Mouse (Mus musculus): ENCODE results near the gene Zranb2. TPM values are rescaled to one million over a fixed set of nuclear protein-coding genes. Genes with fewer than 3 reads are reported as not detected.

Zranb2 gene
- polyA plus RNA-seq, 1 experiment from 2014 or later, result 88.5 TPM

GRCm38 (mm10) chr3:157549758-157550600 lies 16.0 kb downstream of the Zranb2 start:
- no peak overlapping the region for H3K27ac ChIP-seq (ENCODE audit: poor library complexity, severe bottlenecking)
- no peak overlapping the region for H3K4me2 ChIP-seq
- H3K27me3 ChIP-seq (replicated peaks), result no peaks in the 10 kb centered on the region
- no peak overlapping the region for H3K9ac ChIP-seq
- H3K9me3 ChIP-seq (replicated peaks), result no peaks in the 10 kb centered on the region
- ATAC-seq (ENCODE audit: insufficient number of reproducible peaks, low FRiP score), result no peak
- H3K4me3 ChIP-seq, result no peak overlapping the region
- no peaks in the 10 kb centered on the region for H3K4me1 ChIP-seq (replicated peaks)
- 96% methylated on average over 3 of the region's 3 CpGs for WGBS
- peaks cover 33% of the 10 kb centered on the region for H3K36me3 ChIP-seq

GRCm38 (mm10) chr3:157565196-157565595 lies 31.2 kb downstream of the Zranb2 start:
- Histone ChIP-seq H3K27me3 (replicated peaks) (peaks cover 47% of the 10 kb centered on the region), H3K9me3 (replicated peaks) (no peaks in the 10 kb centered on the region), H3K4me3 (no peak overlapping the region), H3K36me3 (no peaks in the 10 kb centered on the region), H3K9ac (no peak overlapping the region), H3K4me2 (no peak overlapping the region), H3K27ac (ENCODE audit: poor library complexity, severe bottlenecking) (no peak overlapping the region), H3K4me1 (replicated peaks) (peaks cover 14% of the 10 kb centered on the region)
- ATAC-seq (ENCODE audit: insufficient number of reproducible peaks, low FRiP score), result no peak
- WGBS, result 4% methylated on average over 2 of the region's 2 CpGs

GRCm38 (mm10) chr3:157566725-157567565 lies 33.0 kb downstream of the Zranb2 start, which contains the start of gene Ptger3:
TSS of gene Ptger3 (plus strand) at chr3:157566892.
- ATAC-seq (ENCODE audit: insufficient number of reproducible peaks, low FRiP score), result peak; percentile 60
- H3K9me3 ChIP-seq (replicated peaks), result no peaks in the 10 kb centered on the region
- peak within 1 kb of the TSS; percentile 87 for H3K4me2 ChIP-seq
- H3K36me3 ChIP-seq, result no peaks in the 10 kb centered on the region
- peak within 1 kb of the TSS; percentile 57 for H3K9ac ChIP-seq
- WGBS, result 2% methylated on average over 84 of the region's 84 CpGs
- H3K27ac ChIP-seq (ENCODE audit: poor library complexity, severe bottlenecking), result no peak within 1 kb of the TSS
- H3K4me1 ChIP-seq (replicated peaks), result peaks cover 14% of the 10 kb centered on the region
- peak within 1 kb of the TSS; percentile 50 for H3K4me3 ChIP-seq
- peaks cover 52% of the 10 kb centered on the region for H3K27me3 ChIP-seq (replicated peaks)

GRCm38 (mm10) chr3:157567566-157568132 lies 33.7 kb downstream of the Zranb2 start:
- Histone ChIP-seq H3K4me2 (peak overlapping the region; percentile 87), H3K36me3 (no peaks in the 10 kb centered on the region), H3K4me1 (replicated peaks) (peaks cover 14% of the 10 kb centered on the region), H3K27me3 (replicated peaks) (peaks cover 52% of the 10 kb centered on the region), H3K4me3 (peak overlapping the region; percentile 50), H3K9ac (peak overlapping the region; percentile 57; the same call in 1 of the 2 replicates), H3K9me3 (replicated peaks) (no peaks in the 10 kb centered on the region), H3K27ac (ENCODE audit: poor library complexity, severe bottlenecking) (no peak overlapping the region)
- no peak; the same call in 1 of the 2 replicates for ATAC-seq (ENCODE audit: insufficient number of reproducible peaks, low FRiP score)
- 3% methylated on average over 34 of the region's 34 CpGs for WGBS

GRCm38 (mm10) chr3:157572011-157572410 lies 38.1 kb downstream of the Zranb2 start:
- Histone ChIP-seq H3K36me3 (no peaks in the 10 kb centered on the region), H3K9me3 (replicated peaks) (no peaks in the 10 kb centered on the region), H3K4me2 (no peak overlapping the region), H3K9ac (no peak overlapping the region), H3K4me3 (no peak overlapping the region), H3K27ac (ENCODE audit: poor library complexity, severe bottlenecking) (no peak overlapping the region), H3K27me3 (replicated peaks) (peaks cover 35% of the 10 kb centered on the region), H3K4me1 (replicated peaks) (peaks cover 8% of the 10 kb centered on the region)
- ATAC-seq (ENCODE audit: insufficient number of reproducible peaks, low FRiP score), result no peak
- WGBS, result 74% methylated on average over 6 of the region's 6 CpGs

- 56% methylated on average over 9 of the region's 9 CpGs for WGBS
- Histone ChIP-seq H3K9me3 (replicated peaks) (no peaks in the 10 kb centered on the region), H3K36me3 (no peaks in the 10 kb centered on the region), H3K4me2 (no peak overlapping the region), H3K4me1 (replicated peaks) (peaks cover 9% of the 10 kb centered on the region), H3K27me3 (replicated peaks) (peaks cover under 1% of the 10 kb centered on the region; the same call in 1 of the 2 replicates), H3K27ac (ENCODE audit: poor library complexity, severe bottlenecking) (no peak overlapping the region), H3K4me3 (no peak overlapping the region), H3K9ac (no peak overlapping the region)
- ATAC-seq (ENCODE audit: insufficient number of reproducible peaks, low FRiP score), result no peak
These were observed 41.7 kb downstream of the Zranb2 start for GRCm38 (mm10) chr3:157575441-157576342.

- Histone ChIP-seq H3K27me3 (replicated peaks) (no peaks in the 10 kb centered on the region; the same call in 1 of the 2 replicates), H3K4me2 (no peak overlapping the region), H3K9me3 (replicated peaks) (no peaks in the 10 kb centered on the region), H3K4me3 (no peak overlapping the region), H3K36me3 (no peaks in the 10 kb centered on the region), H3K4me1 (replicated peaks) (peaks cover 9% of the 10 kb centered on the region), H3K27ac (ENCODE audit: poor library complexity, severe bottlenecking) (no peak overlapping the region), H3K9ac (no peak overlapping the region)
- no peak for ATAC-seq (ENCODE audit: insufficient number of reproducible peaks, low FRiP score)
- WGBS, result 78% methylated on average over 1 of the region's 1 CpGs
These were observed 42.4 kb downstream of the Zranb2 start for GRCm38 (mm10) chr3:157576343-157576722.

GRCm38 (mm10) chr3:157576862-157577261 lies 42.9 kb downstream of the Zranb2 start:
- Histone ChIP-seq H3K4me1 (replicated peaks) (peaks cover 9% of the 10 kb centered on the region), H3K27ac (ENCODE audit: poor library complexity, severe bottlenecking) (no peak overlapping the region), H3K36me3 (no peaks in the 10 kb centered on the region), H3K9ac (no peak overlapping the region), H3K27me3 (replicated peaks) (no peaks in the 10 kb centered on the region; the same call in 1 of the 2 replicates), H3K4me2 (no peak overlapping the region), H3K4me3 (no peak overlapping the region), H3K9me3 (replicated peaks) (no peaks in the 10 kb centered on the region)
- ATAC-seq (ENCODE audit: insufficient number of reproducible peaks, low FRiP score), result no peak
- WGBS, result 60% methylated on average over 1 of the region's 1 CpGs

GRCm38 (mm10) chr3:157578469-157579170 lies 44.7 kb downstream of the Zranb2 start:
- WGBS, result 66% methylated on average over 5 of the region's 5 CpGs
- no peak overlapping the region for H3K4me3 ChIP-seq
- no peaks in the 10 kb centered on the region for H3K27me3 ChIP-seq (replicated peaks)
- no peaks in the 10 kb centered on the region for H3K9me3 ChIP-seq (replicated peaks)
- no peak overlapping the region for H3K9ac ChIP-seq
- H3K27ac ChIP-seq (ENCODE audit: poor library complexity, severe bottlenecking), result no peak overlapping the region
- no peak for ATAC-seq (ENCODE audit: insufficient number of reproducible peaks, low FRiP score)
- H3K4me1 ChIP-seq (replicated peaks), result peaks cover 9% of the 10 kb centered on the region
- H3K4me2 ChIP-seq, result no peak overlapping the region
- no peaks in the 10 kb centered on the region for H3K36me3 ChIP-seq

GRCm38 (mm10) chr3:157579376-157579775 lies 45.4 kb downstream of the Zranb2 start:
- 34% methylated on average over 2 of the region's 2 CpGs for whole genome bisulfite sequencing

More at GRCm38 (mm10) chr3:157579376-157579775, 45.4 kb downstream of the Zranb2 start:
- H3K4me1 ChIP-seq (replicated peaks), result peaks cover 9% of the 10 kb centered on the region
- no peak overlapping the region for H3K9ac ChIP-seq
- no peak for ATAC-seq (ENCODE audit: insufficient number of reproducible peaks, low FRiP score)
- no peaks in the 10 kb centered on the region for H3K27me3 ChIP-seq (replicated peaks)
- no peak overlapping the region for H3K4me3 ChIP-seq
- no peak overlapping the region for H3K4me2 ChIP-seq
- no peaks in the 10 kb centered on the region for H3K36me3 ChIP-seq
- H3K27ac ChIP-seq (ENCODE audit: poor library complexity, severe bottlenecking), result no peak overlapping the region
- H3K9me3 ChIP-seq (replicated peaks), result no peaks in the 10 kb centered on the region
